Mouse (Mus musculus): ENCODE results near the gene Rad51b.

Gene Rad51b

GRCm38 (mm10) chr12:79687683-79688386, 390.8 kb downstream of the Rad51b start:
- DNase-seq (ENCODE audit: low spot score): no peak

GRCm38 (mm10) chr12:79689299-79689698, 392.2 kb downstream of the Rad51b start:
- no peak for DNase-seq (ENCODE audit: low spot score)

GRCm38 (mm10) chr12:79691929-79692862, 395.1 kb downstream of the Rad51b start:
- DNase-seq (ENCODE audit: low spot score): no peak

GRCm38 (mm10) chr12:79695832-79696434, 398.9 kb downstream of the Rad51b start:
- DNase-seq (ENCODE audit: low spot score): no peak

GRCm38 (mm10) chr12:79703555-79703954, 406.5 kb downstream of the Rad51b start:
- no peak for DNase-seq (ENCODE audit: low spot score)

- no peak for DNase-seq (ENCODE audit: low spot score)
Measured at GRCm38 (mm10) chr12:79705501-79706266, 408.6 kb downstream of the Rad51b start.

GRCm38 (mm10) chr12:79707565-79708422, 410.7 kb downstream of the Rad51b start:
- DNase-seq (ENCODE audit: low spot score): no peak

- no peak for DNase-seq (ENCODE audit: low spot score)
Measured at GRCm38 (mm10) chr12:79708423-79708733, 411.3 kb downstream of the Rad51b start.

- DNase-seq (ENCODE audit: low spot score): no peak
Measured at GRCm38 (mm10) chr12:79713286-79713685, 416.2 kb downstream of the Rad51b start.

GRCm38 (mm10) chr12:79714484-79714883, 417.4 kb downstream of the Rad51b start:
- no peak for DNase-seq (ENCODE audit: low spot score)

- DNase-seq (ENCODE audit: low spot score): no peak
Measured at GRCm38 (mm10) chr12:79715506-79716345, 418.6 kb downstream of the Rad51b start.

GRCm38 (mm10) chr12:79719091-79719846, 422.2 kb downstream of the Rad51b start:
- no peak for DNase-seq (ENCODE audit: low spot score)

GRCm38 (mm10) chr12:79719847-79720201, 422.7 kb downstream of the Rad51b start:
- no peak for DNase-seq (ENCODE audit: low spot score)

GRCm38 (mm10) chr12:79724875-79725274, 427.8 kb downstream of the Rad51b start:
- DNase-seq (ENCODE audit: low spot score): no peak

GRCm38 (mm10) chr12:79725711-79726110, 428.6 kb downstream of the Rad51b start:
- no peak for DNase-seq (ENCODE audit: low spot score)

GRCm38 (mm10) chr12:79726116-79726515, 429.0 kb downstream of the Rad51b start:
- DNase-seq (ENCODE audit: low spot score): no peak

- DNase-seq (ENCODE audit: low spot score): no peak
Measured at GRCm38 (mm10) chr12:79726959-79727358, 429.9 kb downstream of the Rad51b start.

GRCm38 (mm10) chr12:79729926-79730506, 432.9 kb downstream of the Rad51b start:
- DNase-seq (ENCODE audit: low spot score): no peak

GRCm38 (mm10) chr12:79731905-79732304, 434.8 kb downstream of the Rad51b start:
- DNase-seq (ENCODE audit: low spot score): no peak
